Mouse (Mus musculus) thymus, postnatal 10 days (tissue): ENCODE data around the gene Actl6b.
"Not testable (repeated sequence)": the region's sequence is repeated elsewhere in the genome, so short reads cannot be mapped to it uniquely, and the experiment has no call there.

Experiments used
- DNase-seq, 2 experiments: peaks; one replicate each; pipeline ENCODE4 v3.0.0; 2021; ENCODE audit warnings: low spot score in 2 of 2

Gene Actl6b

DNA sequence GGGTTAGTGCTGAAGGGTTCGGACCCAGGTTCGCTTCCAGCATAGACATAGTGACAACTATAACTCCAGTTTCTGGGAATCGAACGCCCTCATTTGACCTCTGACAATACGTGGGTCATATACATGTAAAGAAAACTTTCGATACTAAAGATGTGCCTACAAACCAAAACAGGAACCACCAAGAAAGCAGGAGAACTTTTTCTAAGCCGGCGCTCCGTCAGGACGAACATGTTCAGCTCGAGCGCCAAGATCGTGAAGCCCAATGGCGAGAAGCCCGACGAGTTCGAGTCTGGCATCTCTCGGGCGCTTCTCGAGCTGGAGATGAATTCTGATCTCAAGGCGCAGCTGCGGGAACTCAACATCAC is 48.0 kb downstream of the Actl6b start:
- peak in 1 of 2 experiments; percentile 25 for DNase-seq

DNA sequence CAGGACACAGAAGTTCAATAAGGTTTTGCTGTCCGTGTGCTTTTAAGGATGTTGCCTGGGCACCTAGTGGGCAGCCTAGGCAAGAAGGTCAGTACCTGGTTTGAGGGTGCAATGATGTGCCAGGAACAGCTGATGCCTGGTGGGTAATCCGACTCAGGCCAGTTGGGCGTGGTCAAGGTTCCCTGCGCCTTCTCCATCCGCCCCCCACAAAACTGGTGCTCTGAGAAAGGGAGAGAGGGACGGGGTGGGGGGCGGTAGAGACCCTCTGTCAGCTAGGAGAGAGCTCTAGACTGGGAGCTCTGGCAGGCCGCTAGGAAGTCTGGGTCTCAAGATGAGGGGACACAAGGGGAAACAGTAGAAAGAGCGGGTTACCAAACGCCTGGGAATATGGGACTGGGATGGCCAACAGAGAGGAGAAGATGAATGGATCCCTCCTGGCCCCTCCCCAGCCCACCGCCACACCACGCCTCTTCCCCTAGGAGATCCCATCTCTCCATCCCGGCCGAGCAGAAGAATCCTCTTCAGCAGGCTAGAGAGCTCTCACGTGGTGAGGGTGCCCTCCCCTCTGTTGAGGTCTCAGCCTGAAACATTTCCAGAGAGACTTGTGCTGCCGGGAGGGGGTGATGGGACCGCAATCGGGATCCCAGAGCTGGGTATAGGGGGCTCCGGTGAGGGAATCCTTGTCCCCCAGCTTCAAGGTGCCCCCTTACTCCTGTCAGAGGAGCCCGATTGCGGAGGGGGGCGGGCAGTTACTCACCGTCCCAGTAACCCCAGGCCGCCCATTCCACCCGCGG is 54.7 kb downstream of the Actl6b start:
- DNase-seq = no peak

DNA sequence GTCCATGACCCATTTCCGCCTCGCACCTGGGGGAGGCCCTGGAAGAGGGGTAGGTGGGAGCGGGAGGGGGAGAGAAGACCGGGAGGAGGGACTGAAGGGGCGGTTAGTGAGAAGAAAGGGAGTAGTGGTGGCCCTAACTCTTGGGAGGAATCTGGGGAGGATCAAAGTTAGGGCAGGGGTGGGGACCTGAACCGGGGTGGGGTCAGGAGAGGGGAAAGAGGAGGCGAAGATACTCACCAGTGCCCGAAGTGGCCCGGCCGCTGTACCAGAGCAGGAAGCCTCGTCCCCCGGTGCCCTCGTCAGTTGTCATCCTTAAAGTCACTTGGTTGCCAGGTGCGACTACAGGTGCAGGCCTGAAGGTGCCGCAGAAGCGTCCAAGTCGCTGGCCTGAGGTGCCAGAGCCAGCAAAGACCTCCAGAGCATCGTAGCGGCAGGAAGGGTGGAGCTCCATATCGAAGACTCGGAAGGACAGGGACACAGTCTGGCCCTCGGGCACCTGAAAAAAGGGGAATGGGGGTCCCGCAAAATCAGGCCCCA is 55.4 kb downstream of the Actl6b start:
- no peak for DNase-seq

DNA sequence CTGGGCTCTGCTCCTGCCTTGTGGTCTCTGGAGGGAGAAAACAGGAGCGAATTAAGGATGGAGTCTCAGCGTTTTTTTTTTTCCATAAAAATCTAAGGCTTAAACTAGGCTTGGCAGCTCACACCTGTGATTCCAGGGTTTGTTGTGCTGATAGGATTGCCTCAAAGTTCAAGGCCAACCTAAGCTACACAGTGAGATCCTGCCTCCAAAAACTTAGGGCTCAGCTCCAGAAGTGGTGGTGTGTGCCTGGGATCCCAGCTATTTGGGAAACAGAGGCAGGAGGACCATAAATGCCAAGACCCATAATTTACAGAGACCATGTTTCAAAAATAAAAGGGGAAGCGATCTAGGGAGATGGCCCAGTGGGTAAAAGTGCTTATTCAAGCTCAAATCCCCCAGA is 56.0 kb downstream of the Actl6b start:
- DNase-seq = no peak

DNA sequence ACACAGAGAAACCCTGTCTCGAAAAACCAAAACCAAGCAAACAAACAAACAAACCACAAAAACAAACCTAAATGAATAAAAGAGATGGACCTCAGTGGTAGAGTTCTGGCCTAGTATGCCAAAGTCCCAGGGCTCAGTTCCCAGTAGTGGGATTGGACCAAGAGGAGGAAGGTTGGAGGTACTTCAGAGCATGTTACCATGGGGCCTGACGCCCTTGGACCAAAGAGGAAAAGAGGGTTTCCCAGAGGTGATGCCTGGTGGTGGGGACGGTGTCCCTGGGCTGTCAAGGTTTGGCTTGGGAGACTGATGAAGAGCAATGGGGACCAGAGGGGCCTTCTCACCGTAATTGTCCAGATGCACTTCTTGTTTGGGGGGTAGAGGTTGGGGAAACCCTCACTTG is 56.7 kb downstream of the Actl6b start:
- DNase-seq = no peak

DNA sequence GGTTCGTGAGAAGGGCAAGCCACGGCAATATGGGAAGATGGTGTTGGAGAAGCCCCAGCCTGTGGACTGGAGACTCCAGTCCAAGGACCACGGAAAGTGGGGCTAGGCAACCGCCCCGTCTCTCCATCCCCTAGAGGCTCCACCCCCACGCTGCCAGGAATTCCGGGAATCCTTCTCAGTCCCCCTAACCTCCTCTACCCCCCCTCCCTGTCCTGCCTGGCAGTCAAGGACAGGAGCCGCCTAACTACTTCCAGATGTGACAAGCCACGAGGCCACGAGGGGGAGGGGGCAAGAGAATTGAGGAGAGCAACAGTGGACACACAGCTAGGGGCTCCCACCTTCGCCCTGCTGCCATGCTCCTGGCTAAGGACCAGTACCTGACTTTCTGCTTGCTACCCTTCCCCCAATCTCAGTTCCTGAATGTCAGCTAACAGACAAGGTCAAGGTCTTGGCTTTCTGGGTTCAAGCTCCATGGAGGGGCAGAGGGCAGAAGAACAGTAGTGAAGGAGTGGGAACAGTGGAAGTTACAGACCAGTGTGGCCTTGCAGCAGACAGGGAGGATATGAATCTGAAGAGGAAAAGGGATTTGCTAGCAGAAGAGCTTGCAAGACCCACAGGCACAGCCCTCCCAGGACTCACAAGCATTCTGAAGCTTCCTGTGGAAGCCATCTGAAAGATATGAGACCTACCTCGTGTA is 57.4 kb downstream of the Actl6b start:
- no peak for DNase-seq

DNA sequence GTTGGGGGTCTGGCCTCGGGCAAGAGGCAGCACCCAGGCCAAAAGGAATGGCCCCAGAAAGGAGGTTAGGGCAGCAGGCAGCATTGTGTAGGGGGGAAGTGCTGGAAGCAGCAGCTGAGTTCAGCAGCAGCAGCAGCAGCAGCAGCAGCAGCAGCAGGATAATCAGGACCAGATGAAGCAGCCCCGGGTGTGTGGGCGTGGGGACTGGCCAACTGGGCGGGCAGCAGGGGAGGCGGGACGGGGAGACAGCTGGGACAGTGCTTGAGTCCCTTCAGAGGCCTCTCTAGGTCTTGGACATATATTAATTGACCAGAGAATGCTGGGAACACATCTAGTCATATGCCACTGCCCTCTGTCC is 57.9 kb downstream of the Actl6b start:
- no peak for DNase-seq

DNA sequence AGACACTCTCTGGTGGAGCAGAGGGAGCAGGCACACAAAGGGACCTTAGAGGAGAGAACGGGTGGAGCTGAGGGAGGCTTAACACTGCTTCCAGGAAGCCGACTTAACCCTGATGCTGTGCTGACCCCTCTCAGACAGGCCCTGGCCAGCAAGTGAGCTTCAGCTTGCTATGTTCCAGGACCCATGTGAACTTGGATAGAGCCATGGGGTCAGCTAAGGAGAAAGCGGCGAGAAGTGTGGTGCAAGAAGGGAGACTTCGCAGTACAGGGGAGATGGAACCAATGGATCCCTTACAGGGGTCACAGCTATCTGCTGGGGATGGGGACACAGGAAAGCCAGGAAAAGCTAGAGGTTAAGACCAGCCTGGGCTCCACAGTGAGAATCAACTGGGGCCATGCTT is 59.8 kb downstream of the Actl6b start:
- no peak for DNase-seq

DNA sequence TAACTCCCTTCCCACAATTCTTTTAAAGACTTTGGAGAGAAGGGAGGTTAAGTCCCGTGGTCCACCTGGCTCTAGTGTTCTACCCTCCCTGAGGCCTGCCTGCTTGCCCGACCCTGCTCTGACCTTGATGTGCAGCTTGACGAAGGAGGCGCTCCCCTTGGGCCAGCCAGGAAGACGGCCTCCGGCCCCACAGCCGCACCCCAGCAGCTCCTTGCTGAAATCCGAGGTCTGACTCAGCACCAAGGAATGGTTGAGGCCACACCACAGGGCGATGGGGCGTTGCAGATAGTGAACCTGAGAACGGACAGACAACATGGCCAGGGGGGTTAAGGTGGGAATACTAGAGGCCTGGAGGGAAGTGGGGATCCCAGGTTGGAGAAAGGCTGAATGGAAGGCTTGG is 60.2 kb downstream of the Actl6b start, which contains the start of gene Pcolce:
TSS of gene Pcolce (minus strand) at position 235 of the 400 bp plus-strand sequence.
- no peak for DNase-seq

DNA sequence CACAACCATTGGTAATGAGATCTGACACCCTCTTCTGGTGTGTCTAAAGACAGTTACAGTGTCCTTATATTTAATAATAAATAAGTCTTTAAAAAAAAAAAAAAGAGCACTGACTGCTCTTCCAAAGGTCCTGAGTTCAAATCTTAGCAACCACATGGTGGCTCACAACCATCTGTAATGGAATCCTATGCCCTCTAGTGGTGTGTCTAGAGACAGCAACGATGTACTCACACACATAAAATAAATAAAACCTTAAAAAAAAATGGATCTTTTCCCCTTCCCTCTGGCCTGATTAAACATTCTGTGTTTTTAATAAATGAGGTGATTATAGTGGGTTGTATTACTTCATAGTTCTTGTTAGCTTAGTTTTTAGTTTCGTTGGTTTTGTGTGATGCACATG is 61.6 kb downstream of the Actl6b start:
- DNase-seq = not testable (repeated sequence)

DNA sequence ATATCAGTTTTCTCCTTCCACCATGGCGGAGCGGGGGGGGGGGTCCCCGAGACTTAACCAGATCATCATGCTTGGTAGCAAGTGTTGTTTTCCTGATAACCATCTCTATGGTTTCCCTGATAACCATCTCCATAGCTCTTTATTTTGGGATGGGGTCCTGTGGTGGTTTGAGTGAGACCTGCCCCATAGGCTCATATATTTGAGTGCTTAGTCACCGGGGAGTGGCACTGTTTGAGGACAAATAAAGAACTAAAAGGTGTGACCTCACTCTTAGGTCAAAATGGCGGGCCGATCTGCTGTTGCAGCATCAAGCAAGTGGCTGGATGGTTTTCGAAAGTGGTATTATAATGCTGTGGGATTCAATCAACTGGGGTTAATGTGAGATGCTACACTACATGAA is 62.0 kb downstream of the Actl6b start:
- DNase-seq = no peak
